Mouse (Mus musculus) liver, embryonic 13.5 days (tissue): Measurements from ENCODE around the gene Rabgap1l. TPM values are rescaled to one million over a fixed set of nuclear protein-coding genes. Genes with fewer than 3 reads are reported as not detected.

ENCODE experiments used
- ATAC-seq: fragments of 200-750 bp; cut with Nextera tagmentation; 2 replicates; pipeline ENCODE4 v1.8.0; 2017; ENCODE audit warnings: low read depth, mild to moderate bottlenecking, moderate number of reproducible peaks, moderate library complexity
- DNase-seq: peaks from one replicate; pipeline ENCODE4 v3.0.0; 2022
- H3K27ac ChIP-seq: fragments of 300-500 bp; sonication (generic); 2 replicates; pipeline ENCODE4 v1.5.1; 2015; ENCODE audit warnings: moderate library complexity, mild to moderate bottlenecking, inconsistent platforms
- H3K27me3 ChIP-seq: fragments of 300-500 bp; sonication (generic); 2 replicates; pipeline ENCODE4 v1.6.1; 2015; ENCODE audit warnings: mild to moderate bottlenecking, inconsistent platforms
- H3K36me3 ChIP-seq: fragments of 300-500 bp; sonication (generic); 2 replicates; pipeline ENCODE4 v1.6.1; 2015; ENCODE audit warnings: mild to moderate bottlenecking, inconsistent platforms
- H3K4me1 ChIP-seq: fragments of 300-500 bp; sonication (generic); replicated peaks from 2 replicates; pipeline ENCODE4 v1.6.1; 2015; ENCODE audit warnings: inconsistent platforms
- H3K4me2 ChIP-seq: fragments of 300-500 bp; sonication (generic); 2 replicates; pipeline ENCODE4 v1.6.1; 2015; ENCODE audit warnings: inconsistent platforms, mild to moderate bottlenecking, moderate library complexity
- H3K4me3 ChIP-seq: fragments of 300-500 bp; sonication (generic); replicated peaks from 2 replicates; pipeline ENCODE4 v1.5.1; 2015; ENCODE audit warnings: mild to moderate bottlenecking, inconsistent platforms
- H3K9ac ChIP-seq: fragments of 300-500 bp; sonication (generic); 2 replicates; pipeline ENCODE4 v1.6.1; 2015; ENCODE audit warnings: mild to moderate bottlenecking, inconsistent platforms
- H3K9me3 ChIP-seq: fragments of 300-500 bp; sonication (generic); replicated peaks from 2 replicates; pipeline ENCODE4 v1.6.1; 2016; ENCODE audit warnings: inconsistent platforms
- WGBS: fragments of 180-500 bp; shearing (Covaris S2); methylation state at CpG from one replicate; pipeline ENCODE4 v1.1.7; 2015; ENCODE audit not compliant: insufficient replicate concordance; 5-methylcytosine and 5-hydroxymethylcytosine counted together
- polyA plus RNA-seq: library from polyadenylated mRNA; unstranded; fragments of >200 nt; fragmentation: Nextera tagmentation; extraction: Ambion mirVana; gene quantifications from 2 replicates; pipeline ENCODE4 v1.2.1, GENCODE M21; 2015

The Rabgap1l gene
- polyA plus RNA-seq, 1 experiment from 2014 or later: 37.5 TPM

DNA sequence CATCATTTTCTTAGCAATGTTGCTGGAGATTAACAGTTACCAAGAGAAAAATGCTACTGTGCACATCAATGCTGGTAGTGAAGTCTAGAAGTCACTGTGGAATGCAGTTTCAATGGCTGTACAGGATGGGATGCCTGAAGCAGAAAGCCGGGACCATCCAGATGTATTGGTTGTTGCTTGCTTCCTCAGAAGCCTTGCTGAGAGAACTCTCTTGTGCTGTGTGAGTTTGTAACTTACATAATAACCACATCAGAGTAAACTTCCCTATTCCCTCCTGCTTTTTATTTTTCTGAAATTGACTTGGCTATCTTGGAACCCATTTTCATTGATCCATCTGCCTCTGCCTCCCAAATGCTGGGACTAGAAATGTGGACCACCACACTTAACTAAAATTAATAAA, 383.9 kb downstream of the Rabgap1l start:
- ATAC-seq (no peak), DNase-seq (no peak)
- Histone ChIP-seq H3K4me2 (0 out of 2 replicates have a peak overlapping the region, but pooled peaks have one; percentile 18), H3K36me3 (no peaks in the 10 kb centered on the region), H3K4me3 (no peak overlapping the region), H3K9me3 (no peaks in the 10 kb centered on the region), H3K27me3 (no peaks in the 10 kb centered on the region), H3K4me1 (peaks cover 47% of the 10 kb centered on the region), H3K27ac (peak overlapping the region; percentile 88), H3K9ac (peak overlapping the region; percentile 40; the same call in 1 of the 2 replicates)
- WGBS: 50% methylated on average over 1 of the region's 1 CpGs

DNA sequence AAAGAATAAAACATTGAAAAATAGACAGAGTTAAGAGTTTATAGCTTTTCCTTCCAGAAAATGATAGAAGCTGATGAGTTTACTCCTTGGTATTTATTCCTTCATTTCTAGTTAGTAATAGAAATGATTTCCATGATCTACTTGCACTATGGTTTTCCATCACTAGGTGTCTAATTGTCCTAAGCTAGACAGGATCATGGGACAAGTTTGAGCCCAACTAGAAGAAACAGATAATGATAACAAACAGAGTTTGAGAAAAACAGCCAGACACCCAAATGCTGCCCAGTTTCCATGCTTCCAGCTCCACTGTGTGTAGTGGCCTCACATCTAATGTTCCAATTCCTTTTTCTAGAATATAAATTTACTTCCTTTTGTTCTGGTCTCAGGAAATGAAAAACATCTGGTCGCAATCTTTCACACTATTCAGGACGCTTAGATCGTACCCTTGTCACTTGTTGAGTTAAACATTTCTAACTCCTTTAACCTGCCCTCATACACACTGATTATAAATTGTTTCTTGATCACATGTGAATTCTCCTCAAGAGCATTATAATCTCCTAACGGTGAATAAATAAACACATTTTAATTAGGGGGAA, 384.6 kb downstream of the Rabgap1l start:
- no peaks in the 10 kb centered on the region for H3K9me3 ChIP-seq
- H3K36me3 ChIP-seq: no peaks in the 10 kb centered on the region
- no peak for DNase-seq
- H3K9ac ChIP-seq: no peak overlapping the region
- H3K4me3 ChIP-seq: no peak overlapping the region
- peaks cover 47% of the 10 kb centered on the region for H3K4me1 ChIP-seq
- peak overlapping the region; percentile 74 for H3K27ac ChIP-seq
- WGBS: 51% methylated on average over 4 of the region's 4 CpGs
- ATAC-seq: no peak
- no peaks in the 10 kb centered on the region for H3K27me3 ChIP-seq
- H3K4me2 ChIP-seq: no peak overlapping the region

DNA sequence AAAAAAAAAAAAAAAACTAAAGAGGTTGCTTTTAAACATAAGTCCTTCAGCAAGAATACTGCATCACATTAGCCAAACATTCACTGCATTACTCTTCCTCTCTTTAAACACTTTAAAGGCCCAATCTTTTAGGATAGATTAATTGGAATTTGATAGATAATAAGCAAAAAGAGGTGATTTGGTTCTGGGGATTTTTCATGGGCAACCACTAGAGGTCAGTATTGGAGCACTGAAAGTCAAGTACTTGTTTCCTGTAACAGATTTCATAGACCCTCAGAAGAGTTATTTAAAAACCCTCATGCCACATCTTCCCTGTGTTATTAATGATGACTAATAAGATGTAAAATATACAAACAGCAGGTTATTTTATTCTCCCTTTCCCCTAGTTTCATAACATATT, 393.6 kb downstream of the Rabgap1l start:
- Histone ChIP-seq H3K27ac (no peak overlapping the region), H3K36me3 (no peaks in the 10 kb centered on the region)
- peak; percentile 21 for DNase-seq

DNA sequence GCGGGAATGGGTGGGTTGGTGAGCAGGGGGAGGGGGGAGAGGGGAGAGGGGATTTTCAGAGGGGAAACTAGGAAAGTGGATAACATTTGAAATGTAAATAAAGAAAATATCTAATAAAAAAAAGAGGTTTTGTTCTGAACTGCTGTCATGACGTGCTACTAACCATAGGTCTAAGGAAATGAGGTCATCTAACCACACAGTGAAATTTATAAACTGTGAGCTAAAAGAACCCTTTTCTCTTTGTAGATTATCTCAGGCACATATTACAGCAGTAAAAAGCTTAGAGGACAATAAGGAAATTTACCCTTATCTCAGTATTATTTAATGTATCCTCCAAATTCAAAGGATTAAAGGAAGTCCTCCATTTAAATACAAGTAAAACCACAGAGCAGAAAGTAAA, 396.0 kb downstream of the Rabgap1l start:
- Histone ChIP-seq H3K27me3 (no peaks in the 10 kb centered on the region), H3K4me1 (peaks cover 6% of the 10 kb centered on the region), H3K4me3 (no peak overlapping the region), H3K36me3 (no peaks in the 10 kb centered on the region), H3K27ac (no peak overlapping the region), H3K4me2 (no peak overlapping the region), H3K9me3 (no peaks in the 10 kb centered on the region), H3K9ac (no peak overlapping the region)
- 56% methylated on average over 2 of the region's 2 CpGs for WGBS
- DNase-seq (no peak), ATAC-seq (no peak)

More for the DNA sequence above, 393.6 kb downstream of the Rabgap1l start:
- Histone ChIP-seq H3K27me3 (no peaks in the 10 kb centered on the region), H3K4me2 (no peak overlapping the region), H3K4me3 (no peak overlapping the region), H3K9ac (no peak overlapping the region), H3K9me3 (no peaks in the 10 kb centered on the region), H3K4me1 (peaks cover 6% of the 10 kb centered on the region)
- ATAC-seq: no peak

DNA sequence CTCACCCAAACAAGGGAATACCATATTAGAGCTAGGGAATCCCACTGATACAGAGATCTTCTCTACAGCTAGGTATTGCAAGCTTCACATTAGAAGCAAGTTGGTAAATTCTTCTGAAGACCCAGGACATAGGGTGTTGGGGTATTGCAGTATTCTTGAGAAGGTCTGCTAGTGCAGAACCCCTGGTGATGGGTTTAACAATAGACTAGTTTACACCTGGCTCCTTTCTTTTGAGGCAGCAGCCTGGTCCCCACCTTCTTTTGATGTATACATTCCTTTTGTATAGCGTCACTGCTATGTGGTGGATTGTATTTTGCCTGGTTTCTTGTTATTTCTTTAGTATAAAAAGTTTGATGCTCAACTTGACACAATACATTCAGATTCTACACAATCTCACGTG, 405.6 kb downstream of the Rabgap1l start:
- no peak for ATAC-seq
- no peaks in the 10 kb centered on the region for H3K9me3 ChIP-seq
- H3K9ac ChIP-seq: no peak overlapping the region
- WGBS: 65% methylated on average over 2 of the region's 2 CpGs
- no peak overlapping the region for H3K4me3 ChIP-seq
- no peaks in the 10 kb centered on the region for H3K36me3 ChIP-seq
- no peak for DNase-seq
- no peaks in the 10 kb centered on the region for H3K4me1 ChIP-seq
- H3K27me3 ChIP-seq: no peaks in the 10 kb centered on the region
- no peak overlapping the region for H3K27ac ChIP-seq
- H3K4me2 ChIP-seq: no peak overlapping the region

DNA sequence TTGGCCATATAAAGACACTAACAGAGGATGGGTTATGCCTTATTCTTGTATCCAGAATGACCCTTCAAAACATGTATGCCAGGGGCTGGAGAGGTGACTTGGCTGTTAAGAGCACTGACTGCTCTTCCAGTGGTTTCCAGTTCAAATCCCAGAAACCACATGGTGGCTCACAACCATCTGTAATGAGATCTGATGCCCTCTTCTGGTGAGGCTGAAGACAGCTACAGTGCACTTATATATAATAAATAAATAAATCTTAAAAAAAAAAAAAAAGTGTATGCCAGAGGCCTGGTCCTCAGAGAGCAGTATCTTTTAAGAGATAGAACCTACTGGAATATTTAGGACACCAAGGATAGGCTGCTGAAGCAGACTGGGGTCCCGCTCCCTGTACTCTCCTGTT, 414.6 kb downstream of the Rabgap1l start:
- WGBS: 91% methylated on average over 1 of the region's 1 CpGs
- ATAC-seq (no peak), DNase-seq (no peak)
- Histone ChIP-seq H3K36me3 (no peaks in the 10 kb centered on the region), H3K27ac (no peak overlapping the region), H3K9ac (no peak overlapping the region), H3K4me3 (no peak overlapping the region), H3K4me2 (no peak overlapping the region), H3K27me3 (no peaks in the 10 kb centered on the region), H3K4me1 (no peaks in the 10 kb centered on the region; the same call in 1 of the 2 replicates), H3K9me3 (no peaks in the 10 kb centered on the region)

DNA sequence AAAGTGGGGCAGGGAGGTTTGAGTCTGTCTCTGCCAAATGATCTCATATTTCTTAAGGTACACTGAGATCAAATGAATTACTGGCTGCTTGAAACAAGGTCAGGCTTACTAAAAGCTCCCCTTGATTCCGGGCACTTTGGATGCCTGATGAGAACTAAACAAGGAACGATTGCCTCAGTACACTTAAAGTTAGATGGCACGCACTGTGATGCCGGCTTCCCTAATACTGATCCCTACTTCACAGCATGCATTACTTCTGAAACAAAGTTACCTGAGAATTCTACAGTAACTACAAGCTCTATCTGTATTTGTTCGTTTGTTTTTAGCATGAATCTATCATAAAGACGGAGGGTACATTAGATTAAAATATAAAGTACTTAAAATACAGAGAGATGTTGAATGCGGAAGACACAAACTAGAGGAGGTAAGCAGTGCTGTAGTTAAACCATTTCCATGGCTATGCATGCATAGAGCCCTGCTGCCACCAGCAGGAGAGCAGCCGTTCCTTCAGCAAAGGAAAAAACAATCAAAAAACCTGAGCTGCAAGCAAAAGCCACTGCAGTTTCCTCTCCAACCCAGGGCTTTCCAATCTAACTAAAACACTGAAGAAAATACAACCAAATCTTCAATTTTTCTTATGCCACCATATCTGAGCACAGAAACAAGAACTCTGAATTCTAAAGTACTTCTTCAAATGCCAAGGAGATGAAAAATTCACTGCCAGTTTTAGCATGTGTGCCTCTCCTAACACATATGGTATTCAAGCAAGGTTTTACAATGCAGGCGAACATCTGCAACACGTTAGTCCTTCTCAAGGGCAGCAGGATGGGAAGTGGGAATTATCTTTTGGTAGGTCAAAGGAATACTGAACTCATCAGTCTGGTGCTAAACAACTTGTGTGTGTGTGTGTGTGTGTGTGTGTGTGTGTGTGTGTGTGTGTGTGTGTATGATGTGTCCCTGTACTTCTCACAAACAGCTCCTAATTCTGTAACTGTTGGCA, 415.4 kb downstream of the Rabgap1l start:
- no peaks in the 10 kb centered on the region; the same call in 1 of the 2 replicates for H3K4me1 ChIP-seq
- no peak for ATAC-seq

DNA sequence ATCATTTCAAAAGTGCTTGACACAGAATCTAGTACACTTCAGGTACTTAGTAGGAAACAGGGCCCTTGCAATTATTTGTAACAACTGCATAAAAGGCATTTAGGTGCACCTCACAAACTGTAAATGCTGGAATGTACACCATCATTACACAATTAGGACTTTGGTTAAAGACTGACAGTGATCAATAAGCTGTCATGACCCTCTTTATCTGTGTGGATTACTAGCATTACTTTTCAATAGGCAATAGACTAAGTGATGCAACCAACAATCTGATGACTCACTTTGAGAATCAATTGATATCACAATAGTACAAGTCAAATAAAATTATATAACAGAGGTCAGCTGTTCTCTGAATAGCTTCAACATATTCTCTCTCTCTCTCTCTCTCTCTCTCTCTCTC, 418.5 kb downstream of the Rabgap1l start:
- H3K4me3 ChIP-seq: no peak overlapping the region
- DNase-seq (no peak), ATAC-seq (no peak)
- no peaks in the 10 kb centered on the region; the same call in 1 of the 2 replicates for H3K4me1 ChIP-seq
- no peak overlapping the region for H3K27ac ChIP-seq
- no peak overlapping the region for H3K4me2 ChIP-seq
- H3K9ac ChIP-seq: no peak overlapping the region
- no peaks in the 10 kb centered on the region for H3K9me3 ChIP-seq
- no peaks in the 10 kb centered on the region for H3K36me3 ChIP-seq
- no peaks in the 10 kb centered on the region for H3K27me3 ChIP-seq

More for the DNA sequence above, 415.4 kb downstream of the Rabgap1l start:
- Histone ChIP-seq H3K4me2 (no peak overlapping the region), H3K9me3 (no peaks in the 10 kb centered on the region), H3K36me3 (no peaks in the 10 kb centered on the region), H3K27me3 (no peaks in the 10 kb centered on the region), H3K27ac (no peak overlapping the region), H3K4me3 (no peak overlapping the region), H3K9ac (no peak overlapping the region)
- 65% methylated on average over 10 of the region's 10 CpGs for WGBS
- no peak for DNase-seq

DNA sequence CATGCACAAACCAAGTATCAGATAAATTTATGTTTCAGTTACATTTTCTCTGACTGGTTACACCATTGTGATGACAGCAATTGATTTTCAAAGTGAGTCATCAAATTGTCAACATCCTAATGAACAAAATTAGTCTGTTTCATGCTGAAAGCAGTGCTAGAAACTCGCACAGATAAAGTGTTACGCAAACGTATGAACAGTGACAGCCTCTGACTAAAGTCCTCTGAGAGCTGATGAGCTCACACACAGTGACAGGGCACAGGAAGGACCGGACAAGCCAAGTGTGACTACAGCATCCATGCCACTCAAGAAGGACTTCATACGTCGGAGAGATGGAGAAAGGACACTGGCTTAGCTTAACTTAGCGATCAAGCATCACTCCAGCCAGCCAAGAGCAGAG, 419.7 kb downstream of the Rabgap1l start:
- Histone ChIP-seq H3K9ac (no peak overlapping the region), H3K4me1 (no peaks in the 10 kb centered on the region; the same call in 1 of the 2 replicates), H3K27ac (no peak overlapping the region), H3K4me3 (no peak overlapping the region), H3K9me3 (no peaks in the 10 kb centered on the region), H3K27me3 (no peaks in the 10 kb centered on the region), H3K36me3 (no peaks in the 10 kb centered on the region), H3K4me2 (no peak overlapping the region)
- WGBS: 68% methylated on average over 7 of the region's 7 CpGs
- no peak for DNase-seq
- ATAC-seq: peak; percentile 61

DNA sequence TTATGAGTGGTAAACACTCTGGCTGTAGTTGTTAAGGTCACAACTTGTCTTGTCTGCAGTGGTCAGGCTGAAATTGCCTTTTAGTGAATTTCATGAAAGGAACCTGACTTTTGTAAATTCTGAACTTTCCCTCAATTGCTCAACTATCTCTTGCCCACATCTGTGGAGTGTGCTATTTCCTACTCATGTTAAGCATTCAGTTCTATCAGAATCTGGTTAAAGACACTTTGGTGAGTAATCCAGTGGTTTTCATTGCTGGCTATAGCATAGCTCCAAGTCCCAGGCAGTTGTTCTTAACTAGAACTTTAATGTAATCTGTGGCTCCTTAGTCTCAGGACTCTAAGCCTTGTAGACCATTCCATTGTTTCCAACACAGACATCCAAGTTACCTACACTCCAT, 421.3 kb downstream of the Rabgap1l start:
- H3K9ac ChIP-seq: no peak overlapping the region
- no peak for ATAC-seq

DNA sequence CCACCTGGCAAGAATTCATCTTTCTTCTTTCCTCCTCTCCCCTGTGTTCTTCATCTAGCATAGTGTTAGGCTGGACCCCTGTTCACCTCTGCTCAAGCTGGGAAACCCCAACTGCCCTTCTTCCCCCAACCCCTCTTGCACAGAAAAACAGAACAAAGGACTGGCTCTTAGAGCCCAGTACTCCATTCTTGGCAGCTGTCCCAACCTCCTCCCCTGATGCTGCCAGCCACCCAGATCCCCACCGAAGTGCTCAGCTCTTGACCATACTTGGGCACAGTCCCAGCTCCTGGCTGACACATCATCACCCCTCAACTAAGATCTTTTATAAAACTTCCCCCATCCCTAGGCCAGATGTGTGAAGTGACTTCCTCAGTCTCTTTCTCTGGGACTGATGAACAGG, 422.5 kb downstream of the Rabgap1l start:
- DNase-seq (no peak), ATAC-seq (no peak)
- Histone ChIP-seq H3K4me1 (no peaks in the 10 kb centered on the region; the same call in 1 of the 2 replicates), H3K27me3 (no peaks in the 10 kb centered on the region), H3K9me3 (no peaks in the 10 kb centered on the region), H3K36me3 (no peaks in the 10 kb centered on the region), H3K27ac (no peak overlapping the region), H3K4me3 (no peak overlapping the region), H3K9ac (no peak overlapping the region), H3K4me2 (no peak overlapping the region)
- 58% methylated on average over 1 of the region's 1 CpGs for WGBS

More for the DNA sequence above, 421.3 kb downstream of the Rabgap1l start:
- Histone ChIP-seq H3K9me3 (no peaks in the 10 kb centered on the region), H3K27ac (no peak overlapping the region), H3K4me3 (no peak overlapping the region), H3K36me3 (no peaks in the 10 kb centered on the region), H3K4me1 (no peaks in the 10 kb centered on the region; the same call in 1 of the 2 replicates), H3K4me2 (no peak overlapping the region), H3K27me3 (no peaks in the 10 kb centered on the region)
- DNase-seq: no peak
